Mouse (Mus musculus): Measurements from ENCODE around the gene Zzef1. TPM values are rescaled to one million over a fixed set of nuclear protein-coding genes. Genes with fewer than 3 reads are reported as not detected.

The Zzef1 gene
- polyA plus RNA-seq, 1 experiment from 2014 or later, result 6.0 TPM

DNA sequence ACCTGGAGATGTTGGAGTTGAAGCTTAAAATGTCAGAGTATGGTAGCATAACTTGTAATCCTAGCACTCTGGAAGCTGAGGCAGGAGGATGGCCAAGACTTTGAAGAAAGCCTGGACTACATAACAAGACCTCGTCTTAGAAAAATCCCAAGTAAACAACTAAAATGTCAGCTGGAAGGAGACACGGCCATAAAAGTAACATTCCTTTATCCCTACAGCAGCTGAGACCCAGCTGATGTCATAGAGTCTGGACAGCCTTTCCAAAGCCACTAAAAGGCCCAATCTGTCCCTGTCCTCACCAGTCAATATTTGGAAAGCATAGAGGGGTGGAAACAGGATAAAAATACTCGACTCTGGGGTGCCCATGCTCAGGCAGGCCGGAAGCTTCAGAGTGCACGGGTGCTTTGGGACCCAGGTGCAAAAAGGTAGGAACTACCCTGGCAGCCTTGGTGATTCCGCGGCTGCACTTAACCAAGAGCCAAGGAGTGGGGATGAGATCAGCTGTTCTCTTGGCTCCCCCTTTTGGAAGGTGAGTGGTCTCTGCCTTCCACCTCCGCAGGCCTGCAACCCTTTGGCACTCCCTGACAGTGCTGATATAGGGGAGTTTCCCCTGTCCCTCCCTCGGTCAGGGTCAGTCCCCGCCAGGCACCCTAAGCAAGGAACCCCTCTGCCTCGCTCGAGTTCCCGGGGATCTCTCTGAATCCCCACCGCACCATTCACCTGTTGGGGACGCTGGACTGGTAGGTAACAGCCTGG, 164.1 kb downstream of the Zzef1 start:
- H3K27ac ChIP-seq, result no peak overlapping the region
- H3K4me2 ChIP-seq, result peak overlapping the region; percentile 82
- no peak for ATAC-seq (replicated peaks; ENCODE audit: insufficient number of reproducible peaks, insufficient read depth, low FRiP score, low read depth)
- peaks cover 33% of the 10 kb centered on the region for H3K4me1 ChIP-seq (replicated peaks)
- no peaks in the 10 kb centered on the region for H3K9me3 ChIP-seq (replicated peaks)
- H3K4me3 ChIP-seq, result peak overlapping the region; percentile 49; the same call in 1 of the 2 replicates
- H3K36me3 ChIP-seq, result no peaks in the 10 kb centered on the region
- WGBS, result 18% methylated on average over 15 of the region's 15 CpGs
- H3K9ac ChIP-seq, result no peak overlapping the region
- peaks cover 34% of the 10 kb centered on the region for H3K27me3 ChIP-seq

DNA sequence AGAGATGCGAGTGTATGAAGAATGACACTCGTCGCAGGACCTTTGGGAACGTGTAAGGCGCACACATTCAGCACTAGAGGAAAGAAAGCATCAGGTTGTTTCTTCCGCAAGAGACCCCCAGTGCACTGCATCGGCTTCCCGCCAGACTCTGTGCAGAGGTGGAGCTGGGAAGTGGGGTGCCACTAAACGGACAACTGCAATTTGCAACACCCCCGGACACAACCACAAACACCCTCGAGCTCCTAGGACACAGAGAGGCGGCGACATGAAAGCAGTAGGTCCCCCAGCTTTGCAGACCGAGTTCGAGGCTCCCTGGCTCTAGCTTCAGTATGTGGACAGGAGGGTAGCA, 164.7 kb downstream of the Zzef1 start:
- Histone ChIP-seq H3K9me3 (replicated peaks) (no peaks in the 10 kb centered on the region), H3K4me3 (peak overlapping the region; percentile 49), H3K9ac (peak overlapping the region; percentile 25; the same call in 1 of the 2 replicates), H3K27me3 (peaks cover 34% of the 10 kb centered on the region), H3K4me1 (replicated peaks) (peaks cover 37% of the 10 kb centered on the region), H3K4me2 (peak overlapping the region; percentile 82), H3K27ac (no peak overlapping the region), H3K36me3 (no peaks in the 10 kb centered on the region)
- WGBS, result 6% methylated on average over 15 of the region's 15 CpGs
- ATAC-seq (replicated peaks; ENCODE audit: insufficient number of reproducible peaks, insufficient read depth, low FRiP score, low read depth), result no peak

DNA sequence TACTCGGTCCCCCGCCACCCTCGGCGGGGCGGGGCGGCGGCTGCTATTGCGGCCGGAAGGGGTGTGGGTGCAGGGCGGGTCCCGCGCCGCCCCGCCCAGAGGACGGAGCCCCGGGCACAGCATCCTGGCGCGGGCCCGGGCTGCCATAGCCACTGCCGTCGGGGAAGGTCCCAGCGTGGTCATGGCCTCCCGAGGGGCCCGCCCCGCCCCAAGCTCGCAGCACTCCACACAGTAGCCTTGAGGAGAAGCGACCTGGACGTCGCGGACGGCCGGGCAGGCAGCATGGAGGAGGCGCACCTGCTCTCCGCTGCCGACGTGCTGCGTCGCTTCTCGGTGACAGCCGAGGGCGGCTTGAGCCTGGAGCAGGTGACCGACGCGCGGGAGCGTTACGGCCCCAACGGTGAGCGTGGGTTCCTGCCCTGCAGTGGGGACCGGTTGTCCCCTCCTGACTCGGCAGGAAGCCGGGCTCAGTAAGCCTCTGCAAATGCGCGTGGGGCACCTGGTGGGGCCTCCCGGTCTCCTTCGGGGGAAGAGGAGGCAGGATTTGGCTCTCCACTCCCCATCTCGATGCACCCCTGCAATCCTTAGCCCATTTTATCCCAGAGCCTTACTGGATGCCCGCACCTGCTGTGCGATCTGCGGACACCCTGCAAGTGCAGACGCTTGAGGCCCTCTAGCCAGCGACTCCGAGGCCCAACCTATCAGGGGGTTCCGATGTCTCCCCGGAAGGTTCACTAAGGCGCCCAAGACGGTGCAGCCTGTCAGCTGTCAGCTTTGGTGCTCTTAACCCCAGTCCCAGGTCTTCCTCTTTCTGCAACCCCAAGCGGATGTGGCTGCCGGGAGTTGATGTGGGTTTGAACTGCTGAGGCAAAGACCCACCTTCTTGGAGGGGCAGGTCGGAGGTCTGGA, 165.3 kb downstream of the Zzef1 start, which contains the start of gene Atp2a3:
TSS of gene Atp2a3 (plus strand) at position 98 of the 909 bp plus-strand sequence.
- Histone ChIP-seq H3K27ac (peak within 1 kb of the TSS; percentile 17; the same call in 1 of the 2 replicates), H3K9ac (peak within 1 kb of the TSS; percentile 25), H3K9me3 (replicated peaks) (no peaks in the 10 kb centered on the region), H3K4me3 (peak within 1 kb of the TSS; percentile 49), H3K4me2 (peak within 1 kb of the TSS; percentile 82), H3K36me3 (no peaks in the 10 kb centered on the region), H3K27me3 (peaks cover 34% of the 10 kb centered on the region), H3K4me1 (replicated peaks) (peaks cover 37% of the 10 kb centered on the region)
- WGBS, result 4% methylated on average over 69 of the region's 70 CpGs
- 0 out of 2 replicates have a peak, but pooled peaks have one; percentile 30 for ATAC-seq (replicated peaks; ENCODE audit: insufficient number of reproducible peaks, insufficient read depth, low FRiP score, low read depth)

DNA sequence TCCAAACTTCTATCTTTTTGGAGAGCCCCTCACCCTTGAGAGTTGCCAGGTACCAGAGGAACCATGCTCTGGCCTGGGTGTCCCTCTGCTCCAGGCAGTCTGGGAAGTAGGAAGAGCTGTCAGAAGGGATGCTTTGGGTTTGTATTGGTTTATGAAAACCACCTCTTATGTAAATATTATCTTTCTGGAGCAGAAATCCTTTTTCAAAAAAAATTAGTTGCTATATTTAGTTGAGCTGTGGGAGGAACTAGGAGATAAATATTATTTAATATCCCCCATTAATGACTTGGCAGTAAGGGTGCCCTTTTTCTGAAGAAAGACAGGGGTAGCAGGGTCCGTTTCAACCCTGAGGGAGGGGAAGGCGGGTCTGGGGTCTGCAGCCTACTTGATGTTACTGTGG, 166.4 kb downstream of the Zzef1 start:
- Histone ChIP-seq H3K9me3 (replicated peaks) (no peaks in the 10 kb centered on the region), H3K4me3 (no peak overlapping the region), H3K27ac (peak overlapping the region; percentile 45; the same call in 1 of the 2 replicates), H3K9ac (no peak overlapping the region), H3K27me3 (peaks cover 34% of the 10 kb centered on the region), H3K36me3 (no peaks in the 10 kb centered on the region), H3K4me2 (peak overlapping the region; percentile 18; the same call in 1 of the 2 replicates), H3K4me1 (replicated peaks) (peaks cover 37% of the 10 kb centered on the region)
- no peak for ATAC-seq (replicated peaks; ENCODE audit: insufficient number of reproducible peaks, insufficient read depth, low FRiP score, low read depth)
- 79% methylated on average over 2 of the region's 2 CpGs for WGBS

DNA sequence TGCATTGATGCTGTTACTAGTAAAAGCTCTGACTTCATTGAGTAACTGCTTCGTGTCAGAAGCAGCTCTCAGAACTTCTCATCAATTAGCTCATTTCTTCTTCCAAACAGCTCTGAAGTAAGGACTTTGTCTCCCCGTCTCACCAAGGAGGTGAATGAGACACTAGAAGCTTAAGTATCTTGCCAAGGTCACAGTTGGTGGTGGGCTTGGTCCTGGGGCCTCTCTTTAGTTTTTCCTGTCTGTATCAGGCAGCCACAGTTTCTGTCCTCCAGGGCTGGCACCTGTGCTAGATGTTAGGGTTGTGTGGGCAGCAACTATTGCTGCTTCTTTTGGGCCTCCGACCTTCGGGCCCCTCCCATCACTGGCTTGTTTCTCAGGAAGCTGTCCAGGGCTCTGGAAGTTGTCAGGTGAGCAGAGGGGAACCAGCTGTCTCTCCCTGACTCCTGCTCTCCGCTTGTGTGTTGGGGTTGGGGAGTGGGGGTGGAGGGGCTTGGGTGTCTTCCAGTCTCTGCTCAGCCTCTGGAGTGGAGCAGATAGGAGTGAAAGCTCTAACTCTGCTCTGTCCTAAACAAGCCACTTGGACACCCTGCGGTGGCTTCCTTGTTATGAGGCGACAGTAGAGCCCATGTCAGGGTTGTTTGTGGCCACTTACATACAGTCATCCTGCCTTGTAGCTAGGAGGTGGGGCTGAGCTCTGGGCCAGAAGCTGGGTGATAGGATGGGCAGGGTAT, 167.2 kb downstream of the Zzef1 start:
- H3K4me1 ChIP-seq (replicated peaks), result peaks cover 37% of the 10 kb centered on the region
- H3K27me3 ChIP-seq, result peaks cover 34% of the 10 kb centered on the region
- no peaks in the 10 kb centered on the region for H3K9me3 ChIP-seq (replicated peaks)
- 0 out of 2 replicates have a peak overlapping the region, but pooled peaks have one; percentile 12 for H3K27ac ChIP-seq
- no peak overlapping the region for H3K4me3 ChIP-seq
- H3K36me3 ChIP-seq, result no peaks in the 10 kb centered on the region
- H3K9ac ChIP-seq, result no peak overlapping the region
- H3K4me2 ChIP-seq, result peak overlapping the region; percentile 18
- 29% methylated on average over 7 of the region's 7 CpGs for WGBS
- ATAC-seq (replicated peaks; ENCODE audit: insufficient number of reproducible peaks, insufficient read depth, low FRiP score, low read depth), result 0 out of 2 replicates have a peak, but pooled peaks have one; percentile 12

DNA sequence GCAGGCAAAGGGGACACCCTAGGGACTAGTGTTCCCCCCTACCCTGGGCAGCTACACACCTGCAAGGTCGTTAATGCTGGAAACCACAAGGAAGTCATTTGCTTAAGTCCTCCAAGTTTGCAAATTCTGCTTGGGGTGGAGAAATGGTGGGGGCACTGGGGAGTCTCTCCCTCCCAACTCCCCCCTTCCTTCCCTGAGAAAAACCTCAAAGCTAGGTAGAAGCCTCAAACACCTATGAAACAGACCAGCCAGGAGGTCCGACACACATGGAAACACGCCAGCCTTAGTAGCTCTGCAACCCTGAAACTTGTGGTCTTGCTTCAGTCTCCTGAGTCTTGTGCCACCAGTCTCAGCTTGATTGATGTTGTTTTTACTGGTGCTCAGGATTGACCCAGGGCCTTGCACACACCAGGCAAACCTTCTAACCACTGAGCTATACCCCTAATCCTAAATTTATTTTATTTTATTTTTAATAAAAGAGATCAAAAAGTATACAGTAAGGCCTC, 167.8 kb downstream of the Zzef1 start:
- 60% methylated on average over 3 of the region's 3 CpGs for WGBS
- H3K9me3 ChIP-seq (replicated peaks), result no peaks in the 10 kb centered on the region
- H3K27me3 ChIP-seq, result peaks cover 34% of the 10 kb centered on the region
- H3K4me2 ChIP-seq, result peak overlapping the region; percentile 18
- H3K27ac ChIP-seq, result no peak overlapping the region
- no peak for ATAC-seq (replicated peaks; ENCODE audit: insufficient number of reproducible peaks, insufficient read depth, low FRiP score, low read depth)
- no peak overlapping the region for H3K9ac ChIP-seq
- H3K36me3 ChIP-seq, result no peaks in the 10 kb centered on the region
- H3K4me1 ChIP-seq (replicated peaks), result peaks cover 37% of the 10 kb centered on the region
- H3K4me3 ChIP-seq, result no peak overlapping the region

DNA sequence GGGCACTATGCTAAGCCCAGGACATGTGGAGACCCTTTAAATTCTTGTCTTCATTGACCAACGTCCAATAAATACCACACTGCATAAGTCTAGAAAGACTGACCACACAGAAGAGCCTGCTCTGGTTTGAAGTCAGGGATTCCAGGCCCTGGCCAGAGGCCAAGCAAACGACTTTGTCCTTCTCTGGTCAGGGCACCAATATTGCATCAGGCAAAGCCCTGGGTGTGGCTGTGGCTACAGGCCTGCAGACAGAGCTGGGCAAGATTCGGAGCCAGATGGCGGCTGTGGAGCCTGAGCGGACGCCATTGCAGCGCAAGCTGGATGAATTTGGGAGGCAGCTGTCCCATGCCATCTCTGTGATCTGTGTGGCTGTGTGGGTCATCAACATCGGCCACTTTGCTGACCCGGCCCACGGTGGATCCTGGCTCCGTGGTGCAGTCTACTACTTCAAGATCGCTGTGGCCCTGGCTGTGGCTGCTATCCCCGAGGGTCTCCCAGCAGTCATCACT, 179.0 kb downstream of the Zzef1 start:
- H3K9ac ChIP-seq, result no peak overlapping the region
- H3K36me3 ChIP-seq, result no peaks in the 10 kb centered on the region
- 78% methylated on average over 13 of the region's 13 CpGs for WGBS
- H3K27me3 ChIP-seq, result peaks cover 5% of the 10 kb centered on the region; the same call in 1 of the 2 replicates
- no peak overlapping the region for H3K4me3 ChIP-seq
- H3K4me1 ChIP-seq (replicated peaks), result no peaks in the 10 kb centered on the region
- no peak for ATAC-seq (replicated peaks; ENCODE audit: insufficient number of reproducible peaks, insufficient read depth, low FRiP score, low read depth)
- H3K4me2 ChIP-seq, result no peak overlapping the region
- H3K27ac ChIP-seq, result no peak overlapping the region
- no peaks in the 10 kb centered on the region for H3K9me3 ChIP-seq (replicated peaks)

Small RNA genes lying within 50 kb of the gene (microRNA-seq; reads per million reads assigned to microRNA genes)
- gene Gm44467, result not detected

Other genes starting within 250 kb of the Zzef1 start
- 0.14 and 0.80 TPM in 2 replicates for gene Spns3, start 245.7 kb upstream of the Zzef1 start, polyA plus RNA-seq (2015; fragmentation: Nextera tagmentation; extraction: Ambion mirVana)
- gene Ube2g1, start 188.9 kb upstream of the Zzef1 start, polyA plus RNA-seq (2015; fragmentation: Nextera tagmentation; extraction: Ambion mirVana), result 53.2 and 57.5 TPM in 2 replicates
- 13.9 and 17.4 TPM in 2 replicates for gene Ankfy1, start 106.2 kb upstream of the Zzef1 start, polyA plus RNA-seq (2015; fragmentation: Nextera tagmentation; extraction: Ambion mirVana)
- gene Cyb5d2, start 84 bp upstream of the Zzef1 start, polyA plus RNA-seq (2015; fragmentation: Nextera tagmentation; extraction: Ambion mirVana), result 7.5 and 7.7 TPM in 2 replicates
- 3.8 and 11.6 TPM in 2 replicates for gene Atp2a3, start 164.9 kb downstream of the Zzef1 start, polyA plus RNA-seq (2015; fragmentation: Nextera tagmentation; extraction: Ambion mirVana)
- gene P2rx1, start 202.9 kb downstream of the Zzef1 start, polyA plus RNA-seq (2015; fragmentation: Nextera tagmentation; extraction: Ambion mirVana), result 1.7 and 2.9 TPM in 2 replicates
- 2.7 and 4.0 TPM in 2 replicates for gene Camkk1, start 222.8 kb downstream of the Zzef1 start, polyA plus RNA-seq (2015; fragmentation: Nextera tagmentation; extraction: Ambion mirVana)